Mouse (Mus musculus) heart, embryonic 13.5 days (tissue): Measurements from ENCODE around the gene Wdr43. TPM values are rescaled to one million over a fixed set of nuclear protein-coding genes. Genes with fewer than 3 reads are reported as not detected.
A peak's percentile ranks its signal among the peaks of the same experiment; 100 is the strongest.

ENCODE experiments used
- ATAC-seq: fragments of 200-750 bp; cut with Nextera tagmentation; 2 replicates; pipeline ENCODE4 v1.8.0; 2017; ENCODE audit warnings: moderate TSS enrichment; ENCODE audit not compliant: insufficient number of reproducible peaks, low FRiP score, low TSS enrichment; ENCODE audit errors: extremely low read depth
- H3K27ac ChIP-seq: fragments of 300-500 bp; sonication (generic); replicated peaks from 2 replicates; pipeline ENCODE4 v1.5.1; 2015; ENCODE audit warnings: moderate library complexity, mild to moderate bottlenecking, inconsistent platforms
- H3K27me3 ChIP-seq: fragments of 300-500 bp; sonication (generic); replicated peaks from 2 replicates; pipeline ENCODE4 v1.6.1; 2015; ENCODE audit warnings: mild to moderate bottlenecking, inconsistent platforms
- H3K36me3 ChIP-seq: fragments of 300-500 bp; sonication (generic); 2 replicates; pipeline ENCODE4 v1.6.1; 2015; ENCODE audit warnings: mild to moderate bottlenecking, inconsistent platforms
- H3K4me1 ChIP-seq: fragments of 300-500 bp; sonication (generic); 2 replicates; pipeline ENCODE4 v1.6.1; 2015; ENCODE audit warnings: inconsistent platforms
- H3K4me2 ChIP-seq: fragments of 300-500 bp; sonication (generic); 2 replicates; pipeline ENCODE4 v1.6.1; 2015; ENCODE audit warnings: inconsistent platforms, mild to moderate bottlenecking, moderate library complexity
- H3K4me3 ChIP-seq: fragments of 300-500 bp; sonication (generic); 2 replicates; pipeline ENCODE4 v1.5.1; 2015; ENCODE audit warnings: moderate library complexity, mild to moderate bottlenecking, inconsistent platforms
- H3K9ac ChIP-seq: fragments of 300-500 bp; sonication (generic); 2 replicates; pipeline ENCODE4 v1.6.1; 2015; ENCODE audit warnings: inconsistent platforms, mild to moderate bottlenecking, moderate library complexity
- H3K9me3 ChIP-seq: fragments of 300-500 bp; sonication (generic); 2 replicates; pipeline ENCODE4 v1.6.1; 2016; ENCODE audit warnings: inconsistent platforms
- WGBS: fragments of 180-500 bp; shearing (Covaris S2); methylation state at CpG from one replicate; pipeline ENCODE4 v1.1.7; 2015; ENCODE audit warnings: mixed read lengths; 5-methylcytosine and 5-hydroxymethylcytosine counted together
- polyA plus RNA-seq: library from polyadenylated mRNA; unstranded; fragments of >200 nt; fragmentation: Nextera tagmentation; extraction: Ambion mirVana; gene quantifications from 2 replicates; pipeline ENCODE4 v1.2.1, GENCODE M21; 2015

The Wdr43 gene
- polyA plus RNA-seq = 42.0 and 43.0 TPM in 2 replicates

DNA sequence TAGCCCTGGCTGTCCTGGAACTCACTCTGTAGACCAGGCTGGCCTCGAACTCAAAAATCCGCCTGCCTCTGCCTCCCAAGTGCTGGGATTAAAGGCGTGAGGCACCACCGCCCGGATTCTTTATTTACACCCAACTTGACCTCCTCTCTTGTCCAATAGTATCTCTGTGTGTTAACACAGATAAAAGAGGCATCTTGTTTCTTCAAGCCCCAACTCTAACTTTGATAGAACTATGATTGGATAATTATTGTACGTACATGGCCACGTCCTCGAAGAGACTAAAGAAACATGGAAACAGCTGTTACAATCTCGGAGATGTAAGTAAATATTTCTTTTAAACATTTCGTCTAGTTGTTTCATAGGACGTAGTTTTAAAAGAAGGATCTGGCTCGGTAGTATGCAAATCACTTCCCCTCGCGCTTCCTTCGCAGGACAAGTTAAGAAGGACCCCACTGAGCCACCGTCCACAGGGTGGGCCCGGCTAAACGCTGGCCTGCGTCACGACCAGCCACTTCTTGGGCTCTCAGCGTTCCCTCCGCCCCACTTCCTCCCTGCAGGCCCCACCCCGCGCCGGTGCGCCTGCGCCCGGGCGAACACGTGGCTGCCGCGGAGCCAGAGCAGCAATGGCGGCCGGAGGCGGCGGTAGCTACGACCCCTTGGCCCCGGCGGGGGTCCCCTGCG is at the start of gene Wdr43:
TSS of gene Wdr43 (plus strand) at position 258 of the 681 bp plus-strand sequence.
- H3K36me3 ChIP-seq = peaks cover 14% of the 10 kb centered on the region
- H3K27me3 ChIP-seq = no peaks in the 10 kb centered on the region
- H3K4me3 ChIP-seq = peak within 1 kb of the TSS; percentile 98
- H3K4me2 ChIP-seq = peak within 1 kb of the TSS; percentile 83
- WGBS = 4% methylated on average over 40 of the region's 40 CpGs
- H3K9ac ChIP-seq = peak within 1 kb of the TSS; percentile 96
- peak; percentile 96 for ATAC-seq
- no peaks in the 10 kb centered on the region for H3K9me3 ChIP-seq
- peaks cover 28% of the 10 kb centered on the region for H3K4me1 ChIP-seq
- H3K27ac ChIP-seq = peak within 1 kb of the TSS; percentile 64

DNA sequence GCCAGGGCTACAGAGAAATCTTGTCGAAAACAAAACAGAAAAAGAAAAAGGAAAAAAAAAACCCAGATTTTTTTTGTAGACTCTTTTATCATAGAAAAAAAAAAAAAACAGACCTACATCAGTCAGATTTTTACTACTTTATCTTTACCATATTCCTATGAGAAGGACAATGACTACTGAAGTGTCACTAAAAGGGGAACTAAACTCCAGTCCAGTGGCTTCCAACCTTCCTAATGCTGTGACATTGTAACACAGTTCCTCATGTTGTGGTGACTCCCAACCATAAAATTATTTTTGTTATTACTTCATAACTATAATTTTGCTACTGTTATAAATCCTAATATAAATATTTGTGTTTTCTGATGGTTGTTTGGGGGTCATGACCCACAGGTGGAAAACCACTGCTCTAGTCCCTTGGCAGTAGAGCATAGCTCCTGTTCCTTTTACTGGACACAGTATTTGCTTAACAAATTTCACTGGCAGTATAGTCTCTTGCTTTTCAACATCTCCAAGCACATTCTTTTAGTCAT is 36.5 kb upstream of the Wdr43 start:
- H3K9me3 ChIP-seq = no peaks in the 10 kb centered on the region
- 85% methylated on average over 1 of the region's 1 CpGs for WGBS
- no peaks in the 10 kb centered on the region for H3K27me3 ChIP-seq
- H3K9ac ChIP-seq = no peak overlapping the region
- H3K4me1 ChIP-seq = no peaks in the 10 kb centered on the region
- no peak overlapping the region for H3K4me2 ChIP-seq
- H3K4me3 ChIP-seq = no peak overlapping the region
- no peaks in the 10 kb centered on the region for H3K36me3 ChIP-seq
- ATAC-seq = no peak
- no peak overlapping the region for H3K27ac ChIP-seq

DNA sequence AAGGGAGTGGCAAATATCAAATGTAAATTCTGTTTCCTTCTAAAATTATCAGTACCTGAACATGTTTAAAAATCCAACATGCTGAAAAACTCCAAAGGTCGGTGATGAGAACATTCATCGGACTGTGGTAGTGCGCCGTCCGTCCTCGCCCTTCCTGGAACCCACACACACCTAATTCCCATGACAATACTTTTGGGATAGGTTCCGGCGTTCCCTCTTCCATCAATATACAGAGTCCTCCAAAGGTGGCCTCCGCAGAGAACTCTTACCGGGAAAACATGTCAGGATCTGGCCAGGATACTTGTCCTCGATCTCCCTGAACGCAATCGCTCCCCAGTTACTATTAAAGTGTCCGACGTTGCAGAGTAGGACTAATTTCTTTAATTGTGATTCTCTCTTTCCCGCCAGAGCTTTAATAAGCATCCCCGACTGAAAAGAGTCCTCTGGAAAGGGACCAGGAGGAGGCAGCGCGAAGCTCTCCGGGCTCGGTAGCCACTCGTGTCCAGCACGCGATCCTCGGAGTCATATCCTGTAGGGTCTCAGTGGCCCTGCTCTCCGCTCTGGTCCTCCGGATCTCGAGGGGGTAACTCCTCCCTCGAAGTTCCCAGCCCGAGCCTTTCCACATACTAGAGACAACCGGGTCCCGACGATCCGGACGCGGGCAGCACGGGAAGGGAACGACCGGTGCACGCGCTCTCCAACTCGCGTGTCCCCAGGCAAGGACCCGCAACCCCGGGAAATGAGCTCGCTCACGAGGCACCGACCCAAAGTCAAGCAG is 17.6 kb upstream of the Wdr43 start:
- Histone ChIP-seq H3K4me2 (peak overlapping the region; percentile 91), H3K4me3 (peak overlapping the region; percentile 71), H3K9ac (peak overlapping the region; percentile 86), H3K4me1 (peaks cover 25% of the 10 kb centered on the region), H3K9me3 (no peaks in the 10 kb centered on the region), H3K27ac (peak overlapping the region; percentile 61), H3K27me3 (peaks cover 13% of the 10 kb centered on the region), H3K36me3 (peaks cover under 1% of the 10 kb centered on the region)
- under 1% methylated on average over 48 of the region's 48 CpGs for WGBS
- ATAC-seq = 0 out of 2 replicates have a peak, but pooled peaks have one; percentile 4

DNA sequence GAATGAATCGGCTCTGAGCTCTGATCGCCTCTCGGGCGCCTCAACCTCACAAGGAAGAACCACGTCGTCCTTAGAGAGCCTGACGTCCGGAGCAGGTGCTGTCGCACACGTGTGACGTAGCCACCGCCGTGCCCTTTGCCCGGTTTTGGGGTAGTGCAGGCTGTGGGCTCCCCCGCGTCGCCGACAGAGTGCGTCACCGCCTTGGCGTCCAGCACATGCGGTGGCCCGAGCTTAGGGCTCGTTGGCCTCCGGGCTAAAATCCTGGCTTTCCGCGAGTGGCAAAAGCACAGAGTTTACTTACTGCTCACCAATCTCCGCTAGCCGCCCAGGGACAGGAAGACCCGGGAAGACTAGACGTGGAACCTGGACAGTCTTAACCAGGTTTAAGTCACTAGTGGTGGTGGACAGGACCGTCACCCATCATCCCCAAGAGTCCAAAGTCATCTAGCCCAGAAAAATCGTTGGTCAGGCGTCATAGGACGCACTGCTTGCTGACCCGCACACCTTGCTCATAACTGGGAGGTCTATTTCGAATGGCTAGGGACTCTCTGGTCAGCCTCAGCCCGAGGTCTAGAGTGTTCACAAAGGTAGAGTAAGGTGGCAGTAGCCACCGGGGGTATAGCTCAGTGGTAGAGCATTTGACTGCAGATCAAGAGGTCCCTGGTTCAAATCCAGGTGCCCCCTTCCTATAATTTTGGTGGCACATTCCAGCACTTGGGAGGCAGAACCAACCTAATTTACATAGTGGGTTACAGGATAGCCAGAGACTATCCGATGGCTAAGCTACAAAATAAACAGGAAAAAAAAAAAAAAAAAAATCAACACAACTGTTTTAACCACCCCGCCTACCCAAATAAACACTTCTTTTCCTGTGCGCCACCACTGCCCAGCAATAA is 16.8 kb upstream of the Wdr43 start:
- Histone ChIP-seq H3K9ac (peak overlapping the region; percentile 86), H3K4me3 (peak overlapping the region; percentile 71), H3K4me2 (peak overlapping the region; percentile 91), H3K36me3 (no peaks in the 10 kb centered on the region), H3K4me1 (peaks cover 25% of the 10 kb centered on the region), H3K27ac (peak overlapping the region; percentile 61), H3K9me3 (no peaks in the 10 kb centered on the region), H3K27me3 (peaks cover 17% of the 10 kb centered on the region)
- peak; percentile 89 for ATAC-seq
- 4% methylated on average over 42 of the region's 42 CpGs for WGBS

DNA sequence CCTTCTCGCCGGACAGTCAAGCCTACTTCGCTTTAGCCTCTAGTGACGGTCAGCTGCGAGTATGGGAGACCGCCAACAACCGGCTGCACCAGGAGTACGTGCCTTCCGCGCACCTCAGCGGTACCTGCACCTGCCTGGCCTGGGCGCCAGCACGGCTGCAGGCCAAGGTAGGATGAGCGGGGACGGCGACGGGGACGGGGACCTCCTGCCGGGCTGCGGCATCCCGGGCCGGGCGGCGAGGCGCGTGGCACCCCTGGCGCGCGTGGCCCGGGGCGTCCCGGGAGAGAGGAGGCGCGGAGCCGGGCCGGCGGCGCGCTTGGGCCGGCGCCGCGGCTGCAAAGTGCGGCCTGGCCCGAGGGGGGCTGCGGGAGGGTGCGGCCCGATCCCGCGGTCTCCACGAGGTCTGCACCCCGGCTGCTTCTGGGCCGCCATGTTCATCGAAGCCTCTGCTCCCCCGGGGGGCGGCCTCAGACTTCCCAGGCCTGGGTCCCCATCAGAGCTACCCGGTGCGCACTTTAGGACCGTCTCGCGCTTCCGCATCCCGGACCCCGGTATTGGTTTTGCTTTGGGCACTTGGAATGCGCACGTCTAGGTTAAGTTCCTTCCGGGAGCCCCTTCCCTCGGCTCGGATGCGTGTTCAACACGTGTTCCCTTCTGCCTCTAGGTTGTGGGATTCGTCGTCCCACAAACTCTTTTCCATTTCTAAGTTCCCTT is 781 bp downstream of the Wdr43 start:
- Histone ChIP-seq H3K27me3 (no peaks in the 10 kb centered on the region), H3K4me2 (peak overlapping the region; percentile 83), H3K36me3 (peaks cover 14% of the 10 kb centered on the region), H3K4me1 (peaks cover 28% of the 10 kb centered on the region), H3K9me3 (no peaks in the 10 kb centered on the region), H3K4me3 (peak overlapping the region; percentile 98), H3K9ac (peak overlapping the region; percentile 96), H3K27ac (peak overlapping the region; percentile 64)
- peak; percentile 47; the same call in 1 of the 2 replicates for ATAC-seq
- WGBS = under 1% methylated on average over 71 of the region's 73 CpGs

DNA sequence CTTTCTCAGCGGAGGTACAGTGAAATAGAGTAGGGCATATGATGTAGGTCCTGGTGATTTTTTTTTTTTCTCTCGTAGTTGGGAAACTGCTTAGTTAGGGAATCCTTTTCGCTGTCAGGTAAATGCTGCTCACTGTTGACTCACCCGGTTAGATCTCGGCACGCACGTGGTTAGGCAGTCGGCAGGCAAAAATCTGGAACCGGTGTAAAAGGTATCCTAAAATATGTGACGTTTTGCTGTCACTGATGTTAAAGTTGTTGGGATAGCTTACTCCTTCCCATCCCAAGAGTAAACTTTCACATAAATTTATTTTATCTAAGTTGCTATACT is 1.3 kb downstream of the Wdr43 start:
- Histone ChIP-seq H3K9me3 (no peaks in the 10 kb centered on the region), H3K4me1 (peaks cover 28% of the 10 kb centered on the region), H3K4me3 (peak overlapping the region; percentile 98), H3K36me3 (peaks cover 14% of the 10 kb centered on the region), H3K9ac (peak overlapping the region; percentile 96), H3K27ac (no peak overlapping the region), H3K27me3 (no peaks in the 10 kb centered on the region), H3K4me2 (peak overlapping the region; percentile 83)
- ATAC-seq = no peak
- WGBS = under 1% methylated on average over 10 of the region's 10 CpGs

DNA sequence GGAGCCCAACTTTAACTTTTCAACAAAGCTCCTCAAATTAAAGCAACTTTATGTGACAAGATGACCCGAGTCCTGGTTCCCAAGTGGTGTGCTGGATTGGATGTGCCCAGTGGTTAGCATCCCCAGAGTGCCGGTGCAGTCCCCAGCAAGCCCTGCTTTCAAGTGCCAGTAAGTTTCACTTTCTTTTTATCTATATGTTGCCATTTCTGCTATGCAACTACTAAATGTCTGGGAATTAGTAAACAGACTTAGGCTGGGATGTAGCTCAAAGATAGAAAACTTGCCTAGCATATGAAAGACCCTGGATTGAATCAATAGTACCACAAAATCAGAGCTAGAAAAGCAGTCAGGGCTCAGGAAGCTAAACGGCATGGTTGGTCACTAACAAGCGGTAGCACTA is 2.3 kb downstream of the Wdr43 start:
- H3K9ac ChIP-seq = peak overlapping the region; percentile 96
- no peak for ATAC-seq
- 55% methylated on average over 4 of the region's 4 CpGs for WGBS

DNA sequence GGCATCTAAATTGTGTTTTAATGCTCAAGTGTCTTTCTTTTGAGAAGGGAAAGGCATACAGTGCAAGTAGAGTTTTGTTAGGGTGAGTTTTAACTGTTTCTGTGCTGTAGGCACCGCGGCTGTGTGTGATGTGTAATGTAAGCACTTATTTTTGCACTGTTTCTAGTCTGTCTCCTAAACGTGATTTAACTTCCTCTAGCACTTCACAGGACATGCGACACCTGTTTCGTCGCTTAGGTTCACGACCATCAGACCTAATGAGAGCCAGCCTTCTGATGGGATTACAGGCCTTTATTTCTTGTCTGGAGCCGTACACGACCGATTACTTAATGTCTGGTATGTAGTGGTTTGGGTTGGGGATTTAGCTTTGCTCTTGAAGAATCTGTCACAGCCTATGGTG is 16.1 kb downstream of the Wdr43 start:
- Histone ChIP-seq H3K9me3 (no peaks in the 10 kb centered on the region), H3K4me3 (no peak overlapping the region), H3K9ac (no peak overlapping the region), H3K36me3 (peaks cover 89% of the 10 kb centered on the region), H3K27ac (no peak overlapping the region), H3K4me1 (no peaks in the 10 kb centered on the region), H3K4me2 (no peak overlapping the region), H3K27me3 (no peaks in the 10 kb centered on the region)
- 87% methylated on average over 10 of the region's 10 CpGs for WGBS
- ATAC-seq = no peak

More for the DNA sequence above, 2.3 kb downstream of the Wdr43 start:
- Histone ChIP-seq H3K27me3 (no peaks in the 10 kb centered on the region), H3K27ac (no peak overlapping the region), H3K36me3 (peaks cover 14% of the 10 kb centered on the region), H3K4me2 (peak overlapping the region; percentile 83), H3K9me3 (no peaks in the 10 kb centered on the region), H3K4me3 (peak overlapping the region; percentile 98), H3K4me1 (peaks cover 28% of the 10 kb centered on the region)

DNA sequence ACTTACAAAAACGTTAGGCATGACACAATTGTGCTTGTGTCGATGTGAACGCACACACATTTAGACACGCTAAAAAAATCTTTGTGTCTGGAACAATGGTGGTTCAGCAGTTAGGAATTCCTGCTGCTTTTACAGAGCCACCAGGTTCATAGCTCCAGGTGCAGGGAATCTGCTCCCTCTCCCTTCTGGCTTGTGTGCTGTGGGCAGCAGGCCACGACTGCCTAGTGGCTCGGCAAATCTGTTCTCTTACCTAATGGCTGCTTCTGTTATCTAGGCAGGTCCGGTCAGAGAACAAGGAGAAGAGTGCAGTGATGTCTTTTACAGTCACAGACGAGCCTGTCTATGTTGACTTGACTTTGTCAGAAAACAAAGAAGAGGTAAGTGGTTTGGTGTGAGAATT is 17.7 kb downstream of the Wdr43 start:
- H3K27me3 ChIP-seq = no peaks in the 10 kb centered on the region

DNA sequence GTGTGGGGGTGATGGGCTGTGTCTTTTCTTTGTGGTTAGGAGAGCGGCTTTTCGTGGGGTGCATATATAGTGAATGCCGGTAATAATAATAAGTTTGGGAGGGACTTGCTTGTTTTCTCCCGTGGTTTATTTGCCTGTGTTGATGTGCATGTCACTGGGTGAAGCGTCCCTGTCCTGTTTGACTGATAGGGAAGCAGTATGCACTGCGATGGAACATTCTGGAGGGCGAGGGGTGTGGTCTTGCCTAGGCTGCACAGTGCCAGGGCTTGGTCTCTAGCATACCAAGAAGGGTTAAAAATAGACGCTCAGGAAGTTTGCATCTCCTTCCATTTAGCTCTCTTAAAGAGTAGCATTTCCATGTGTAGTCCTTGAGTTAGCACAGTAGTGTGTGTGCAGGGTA is 21.1 kb downstream of the Wdr43 start:
- no peaks in the 10 kb centered on the region for H3K4me1 ChIP-seq
- no peak overlapping the region for H3K9ac ChIP-seq
- no peak overlapping the region for H3K27ac ChIP-seq
- no peaks in the 10 kb centered on the region for H3K9me3 ChIP-seq
- no peak for ATAC-seq
- WGBS = 81% methylated on average over 8 of the region's 8 CpGs
- H3K36me3 ChIP-seq = peaks cover 96% of the 10 kb centered on the region
- no peak overlapping the region for H3K4me3 ChIP-seq
- H3K27me3 ChIP-seq = no peaks in the 10 kb centered on the region
- no peak overlapping the region for H3K4me2 ChIP-seq

More for the DNA sequence above, 17.7 kb downstream of the Wdr43 start:
- Histone ChIP-seq H3K4me3 (no peak overlapping the region), H3K9me3 (no peaks in the 10 kb centered on the region), H3K4me1 (no peaks in the 10 kb centered on the region), H3K36me3 (peaks cover 89% of the 10 kb centered on the region), H3K27ac (no peak overlapping the region), H3K9ac (no peak overlapping the region), H3K4me2 (no peak overlapping the region)
- ATAC-seq = no peak
- 81% methylated on average over 8 of the region's 8 CpGs for WGBS
